In the genomic region with DNA sequence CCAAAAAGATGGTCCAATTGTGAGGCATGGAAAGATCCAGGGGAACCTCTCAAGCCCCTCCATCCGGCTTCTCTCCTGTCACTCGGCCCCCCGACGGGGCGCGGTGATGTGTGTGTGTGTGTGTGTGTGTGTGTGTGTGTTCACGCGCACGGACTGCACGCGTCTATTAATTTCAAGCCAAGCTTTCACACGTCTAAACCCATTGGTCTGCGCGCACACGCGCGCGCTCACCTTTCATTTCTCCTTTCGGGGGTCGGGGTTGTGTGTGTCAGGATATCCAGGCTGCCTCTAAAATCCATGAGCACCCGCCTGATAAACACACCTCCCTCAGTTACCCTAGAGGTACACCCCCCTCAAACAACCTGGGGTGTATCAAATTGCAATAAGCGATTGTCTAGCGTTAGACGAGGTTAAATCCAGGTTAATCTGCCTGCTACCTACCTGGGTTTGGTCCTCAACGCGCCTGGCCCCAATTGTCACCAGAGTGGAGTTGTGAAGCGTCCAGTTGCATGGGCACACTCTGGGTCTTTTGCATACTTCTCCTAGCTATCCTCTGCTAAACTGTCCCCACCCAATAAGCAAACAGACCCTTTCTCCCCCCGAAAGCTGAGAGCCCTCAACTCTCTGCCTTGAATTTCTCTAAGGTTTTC, we compare ENCODE assay signal across 8 mouse cellular contexts. TPM values are rescaled to one million over a fixed set of nuclear protein-coding genes. Genes with fewer than 3 reads are reported as not detected.
DNase-seq lines count a peak whose midpoint lies in the region; ATAC-seq lines count a peak whose summit lies in the region.

No protein-coding gene starts in this region.

- peaks cover 9% of the 10 kb centered on the region; the same call in 1 of the 2 replicates for H3K36me3 ChIP-seq in limb, embryonic 13.5 days
- no peaks in the 10 kb centered on the region for H3K36me3 ChIP-seq in stomach, embryonic 14.5 days (ENCODE audit: control insufficient read depth, insufficient read depth, low read length)

- no peaks in the 10 kb centered on the region for H3K9me3 ChIP-seq in limb, embryonic 13.5 days
- no peaks in the 10 kb centered on the region for H3K9me3 ChIP-seq in stomach, embryonic 14.5 days (ENCODE audit: control insufficient read depth, low read depth, low read length)

- H3K9ac ChIP-seq in limb, embryonic 13.5 days: peak overlapping the region; percentile 88
- peak overlapping the region; percentile 25; the same call in 1 of the 2 replicates for H3K9ac ChIP-seq in stomach, embryonic 14.5 days (replicated peaks; ENCODE audit: low read depth, low read length)

- peak overlapping the region; percentile 95 for H3K27ac ChIP-seq in limb, embryonic 13.5 days
- H3K27ac ChIP-seq in stomach, embryonic 14.5 days (ENCODE audit: low read length): no peak overlapping the region

- ATAC-seq in limb, embryonic 13.5 days (ENCODE audit: low FRiP score, low read depth): no peak
- no peak for ATAC-seq in stomach, embryonic 14.5 days (ENCODE audit: insufficient number of reproducible peaks, insufficient read depth, low FRiP score, low read depth)

- peak overlapping the region; percentile 98 for H3K4me2 ChIP-seq in limb, embryonic 13.5 days (replicated peaks)
- H3K4me2 ChIP-seq in stomach, embryonic 14.5 days (replicated peaks; ENCODE audit: low read depth, low read length): peak overlapping the region; percentile 92

- H3K4me3 ChIP-seq in limb, embryonic 13.5 days: peak overlapping the region; percentile 73
- peak overlapping the region; percentile 50 for H3K4me3 ChIP-seq in stomach, embryonic 14.5 days (ENCODE audit: low read depth, low read length)

- peak; percentile 6 for DNase-seq in adrenal gland, postnatal 10 days
- DNase-seq in adrenal gland, postnatal 25 days: no peak
- DNase-seq in right cerebral cortex, postnatal 4 days: peak; percentile 1
- DNase-seq in right cerebral cortex, adult 18-20 months: no peak
- DNase-seq in frontal cortex, postnatal 14 days (ENCODE audit: low spot score in 2 of 2): no peak
- no peak for DNase-seq in left cerebral cortex, adult 9 months (ENCODE audit: low spot score in 2 of 2)

- peaks cover 62% of the 10 kb centered on the region for H3K4me1 ChIP-seq in limb, embryonic 13.5 days
- H3K4me1 ChIP-seq in stomach, embryonic 14.5 days (ENCODE audit: control insufficient read depth, insufficient read depth, low read length): peaks cover 60% of the 10 kb centered on the region

- H3K27me3 ChIP-seq in limb, embryonic 13.5 days: peaks cover 20% of the 10 kb centered on the region
- peaks cover 29% of the 10 kb centered on the region; the same call in 1 of the 2 replicates for H3K27me3 ChIP-seq in stomach, embryonic 14.5 days (ENCODE audit: control insufficient read depth, insufficient read depth, low read length)

- 0% methylated on average over 28 of the region's 28 CpGs for WGBS in limb, embryonic 13.5 days
- WGBS in stomach, embryonic 14.5 days: 2% methylated on average over 28 of the region's 28 CpGs

RNA-seq across cellular contexts. Expression of gene Cyp26b1, which starts 7.0 kb away (rescaled TPM):
- 1 to 10 TPM; 3.8 to 6.1 TPM for total RNA-seq in adrenal gland, postnatal 10 days (2021)
- total RNA-seq in adrenal gland, postnatal 25 days (2021): 4.2 and 4.6 TPM in 2 replicates
- polyA plus RNA-seq in limb, embryonic 13.5 days (2015; fragmentation: Nextera tagmentation; extraction: Ambion mirVana): 20.0 and 20.5 TPM in 2 replicates
- polyA plus RNA-seq in stomach, embryonic 14.5 days (2014; fragmentation: Nextera tagmentation; extraction: Ambion mirVana): 1.1 and 1.2 TPM in 2 replicates

Comparison
In these comparisons a context has a peak if more than half of its experiments do, and no peak if none do; other contexts are left out.
1. DNase-seq: peak in adrenal gland, postnatal 10 days (single experiment) and right cerebral cortex, postnatal 4 days (single experiment); none in adrenal gland, postnatal 25 days (single experiment), right cerebral cortex, adult 18-20 months (single experiment), frontal cortex, postnatal 14 days (0 of 2) and left cerebral cortex, adult 9 months (0 of 2).